Comparison of ENCODE assay signal across 8 mouse cellular contexts in the genomic region with DNA sequence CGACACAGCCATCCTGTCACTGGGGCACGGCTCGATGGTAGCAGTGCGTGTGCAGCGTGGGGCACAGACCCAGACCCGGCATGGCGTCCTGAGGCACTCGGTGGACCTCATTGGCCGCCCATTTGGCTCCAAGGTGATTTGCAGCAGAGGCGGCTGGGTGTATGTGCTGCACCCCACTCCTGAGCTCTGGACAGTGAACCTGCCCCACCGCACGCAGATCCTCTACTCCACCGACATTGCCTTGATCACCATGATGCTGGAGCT. TPM values are rescaled to one million over a fixed set of nuclear protein-coding genes. Genes with fewer than 3 reads are reported as not detected.
DNase-seq lines count a peak whose midpoint lies in the region; ATAC-seq and TF ChIP-seq lines count a peak whose summit lies in the region.

No protein-coding gene starts in this region.

- peak overlapping the region; percentile 90 for H3K4me2 ChIP-seq in liver, embryonic 13.5 days

- TF ChIP-seq POLR2A in thymus, adult 2 months (IDR thresholded peaks at IDR 0.05; ENCODE audit: control insufficient read depth, extremely low read depth, insufficient read depth, low read length, poor library complexity), result no peak

- H3K4me3 ChIP-seq in thymus, adult 2 months (ENCODE audit: control insufficient read depth, insufficient read depth, low read length), result peak overlapping the region; percentile 66
- peak overlapping the region; percentile 89 for H3K4me3 ChIP-seq in liver, embryonic 13.5 days (replicated peaks)

- H3K4me1 ChIP-seq in thymus, adult 2 months (replicated peaks; ENCODE audit: control insufficient read depth, insufficient read depth, low read length), result peaks cover 18% of the 10 kb centered on the region
- peaks cover 44% of the 10 kb centered on the region for H3K4me1 ChIP-seq in liver, embryonic 13.5 days (replicated peaks)

- no peaks in the 10 kb centered on the region for H3K36me3 ChIP-seq in thymus, adult 2 months (ENCODE audit: control insufficient read depth, insufficient read depth, low read length)
- H3K36me3 ChIP-seq in liver, embryonic 13.5 days, result peaks cover 40% of the 10 kb centered on the region

- no peak for TF ChIP-seq CTCF in thymus, adult 2 months (IDR thresholded peaks at IDR 0.05; ENCODE audit: borderline replicate concordance, control insufficient read depth, extremely low read depth, insufficient read depth, low read length, poor library complexity)

- no peaks in the 10 kb centered on the region for H3K9me3 ChIP-seq in liver, embryonic 13.5 days (replicated peaks)

- ATAC-seq in cerebellum, adult (ENCODE audit: insufficient number of reproducible peaks, low FRiP score, low TSS enrichment), result no peak
- 0 out of 2 replicates have a peak, but pooled peaks have one; percentile 1 for ATAC-seq in liver, embryonic 13.5 days (ENCODE audit: low read depth)

- no peaks in the 10 kb centered on the region; the same call in 1 of the 2 replicates for H3K27me3 ChIP-seq in thymus, adult 2 months (ENCODE audit: control insufficient read depth, insufficient read depth, low read length)
- peaks cover 24% of the 10 kb centered on the region for H3K27me3 ChIP-seq in liver, embryonic 13.5 days

- WGBS in thymus, adult 2 months, result 7% methylated on average over 13 of the region's 13 CpGs
- under 1% methylated on average over 13 of the region's 13 CpGs for WGBS in liver, embryonic 13.5 days (ENCODE audit: insufficient replicate concordance)

- no peak overlapping the region for H3K27ac ChIP-seq in thymus, adult 2 months (ENCODE audit: control insufficient read depth, insufficient read depth, low read length)
- H3K27ac ChIP-seq in liver, embryonic 13.5 days, result peak overlapping the region; percentile 43

- DNase-seq in cerebellum, adult 9-11 months, result peak; percentile 64
- no peak for DNase-seq in thymus, adult 2 months
- DNase-seq in thymus, postnatal 14 days, result no peak
- DNase-seq in liver, embryonic 13.5 days, result no peak
- no peak for DNase-seq in adrenal gland, adult (ENCODE audit: inconsistent age in 2 of 2, low spot score in 1 of 2)
- DNase-seq in testis, postnatal 10 days (ENCODE audit: low spot score), result no peak
- no peak for DNase-seq in yolk sac, embryonic 10.5 days (ENCODE audit: low spot score)

- H3K9ac ChIP-seq in liver, embryonic 13.5 days, result peak overlapping the region; percentile 84

RNA-seq across cellular contexts. Expression of a gene that starts 0.7 kb away (rescaled TPM):
- 40.4 and 47.2 TPM in 2 replicates for polyA plus RNA-seq in thymus, adult 2 months (2012; rRNA removed)
- 13.2 and 14.7 TPM in 2 replicates for polyA plus RNA-seq in liver, embryonic 13.5 days (2015; fragmentation: Nextera tagmentation; extraction: Ambion mirVana)

RNA-seq across cellular contexts. Expression of a gene that starts 6.5 kb away (rescaled TPM):
- 107 and 119 TPM in 2 replicates for polyA plus RNA-seq in thymus, adult 2 months (2012; rRNA removed)
- 42.2 and 45.1 TPM in 2 replicates for polyA plus RNA-seq in liver, embryonic 13.5 days (2015; fragmentation: Nextera tagmentation; extraction: Ambion mirVana)

RNA-seq across cellular contexts. Expression of a gene that starts 34.5 kb away (rescaled TPM):
- polyA plus RNA-seq in thymus, adult 2 months (2012; rRNA removed), result 12.8 and 16.6 TPM in 2 replicates
- polyA plus RNA-seq in liver, embryonic 13.5 days (2015; fragmentation: Nextera tagmentation; extraction: Ambion mirVana), result 22.4 and 23.1 TPM in 2 replicates

RNA-seq across cellular contexts. Expression of a gene that starts 34.5 kb away (rescaled TPM):
- 32.3 and 38.8 TPM in 2 replicates for polyA plus RNA-seq in thymus, adult 2 months (2012; rRNA removed)
- 28.8 and 30.6 TPM in 2 replicates for polyA plus RNA-seq in liver, embryonic 13.5 days (2015; fragmentation: Nextera tagmentation; extraction: Ambion mirVana)
